Mouse (Mus musculus) splenic B cell, adult 2 months (primary cell): Measurements from ENCODE around the gene Amigo2.

Source experiments
- DNase-seq: peaks from one replicate; pipeline ENCODE4 v3.0.0-alpha.2; 2011; ENCODE audit warnings: low read depth, low spot score
- H3K27me3 ChIP-seq: 2 replicates; pipeline ENCODE4 v1.6.1; 2012; ENCODE audit warnings: mild to moderate bottlenecking, low read length, moderate library complexity, mixed read lengths; ENCODE audit not compliant: control insufficient read depth, poor library complexity, insufficient read depth, severe bottlenecking
- H3K36me3 ChIP-seq: 2 replicates; pipeline ENCODE4 v1.6.1; 2012; ENCODE audit warnings: mild to moderate bottlenecking, low read length, moderate library complexity, mixed read lengths; ENCODE audit not compliant: control insufficient read depth, poor library complexity, insufficient read depth, severe bottlenecking

Gene Amigo2

GRCm38 (mm10) chr15:97246911-97247790, at the start of gene Amigo2, which contains the start of gene Pced1b:
Gene Amigo2 (minus strand): TSS chr15:97247287.
Gene Pced1b (plus strand): TSS chr15:97247107.
- Histone ChIP-seq H3K27me3 (no peaks in the 10 kb centered on the region), H3K36me3 (no peaks in the 10 kb centered on the region)
- peak; percentile 58 for DNase-seq

GRCm38 (mm10) chr15:97291291-97292050, 44.4 kb upstream of the Amigo2 start:
- Histone ChIP-seq H3K36me3 (0 out of 2 replicates have a peak, but pooled peaks cover 2% of the 10 kb centered on the region), H3K27me3 (no peaks in the 10 kb centered on the region; the same call in 1 of the 2 replicates)
- no peak for DNase-seq

- Histone ChIP-seq H3K36me3 (0 out of 2 replicates have a peak, but pooled peaks cover 2% of the 10 kb centered on the region), H3K27me3 (no peaks in the 10 kb centered on the region; the same call in 1 of the 2 replicates)
- DNase-seq, result no peak
Observed at GRCm38 (mm10) chr15:97290351-97290750, 43.3 kb upstream of the Amigo2 start.

GRCm38 (mm10) chr15:97289176-97289575, 42.1 kb upstream of the Amigo2 start:
- DNase-seq, result no peak
- Histone ChIP-seq H3K36me3 (0 out of 2 replicates have a peak, but pooled peaks cover 2% of the 10 kb centered on the region), H3K27me3 (no peaks in the 10 kb centered on the region; the same call in 1 of the 2 replicates)

GRCm38 (mm10) chr15:97288690-97289089, 41.6 kb upstream of the Amigo2 start:
- H3K36me3 ChIP-seq, result 0 out of 2 replicates have a peak, but pooled peaks cover 2% of the 10 kb centered on the region
- no peaks in the 10 kb centered on the region; the same call in 1 of the 2 replicates for H3K27me3 ChIP-seq
- DNase-seq, result no peak

- peak; percentile 54 for DNase-seq
- 0 out of 2 replicates have a peak, but pooled peaks cover 2% of the 10 kb centered on the region for H3K36me3 ChIP-seq
- no peaks in the 10 kb centered on the region; the same call in 1 of the 2 replicates for H3K27me3 ChIP-seq
Observed at GRCm38 (mm10) chr15:97287436-97288143, 40.5 kb upstream of the Amigo2 start.

- DNase-seq, result no peak
- 0 out of 2 replicates have a peak, but pooled peaks cover 1% of the 10 kb centered on the region for H3K36me3 ChIP-seq
Observed at GRCm38 (mm10) chr15:97286731-97287130, 39.6 kb upstream of the Amigo2 start.

GRCm38 (mm10) chr15:97285665-97286212, 38.7 kb upstream of the Amigo2 start:
- Histone ChIP-seq H3K36me3 (no peaks in the 10 kb centered on the region), H3K27me3 (no peaks in the 10 kb centered on the region; the same call in 1 of the 2 replicates)
- DNase-seq, result no peak

More at GRCm38 (mm10) chr15:97286731-97287130, 39.6 kb upstream of the Amigo2 start:
- no peaks in the 10 kb centered on the region; the same call in 1 of the 2 replicates for H3K27me3 ChIP-seq

GRCm38 (mm10) chr15:97284201-97284600, 37.1 kb upstream of the Amigo2 start:
- no peaks in the 10 kb centered on the region; the same call in 1 of the 2 replicates for H3K27me3 ChIP-seq
- DNase-seq, result no peak
- no peaks in the 10 kb centered on the region for H3K36me3 ChIP-seq

GRCm38 (mm10) chr15:97282572-97282881, 35.4 kb upstream of the Amigo2 start:
- DNase-seq, result no peak
- H3K36me3 ChIP-seq, result 0 out of 2 replicates have a peak, but pooled peaks cover 2% of the 10 kb centered on the region
- no peaks in the 10 kb centered on the region for H3K27me3 ChIP-seq

GRCm38 (mm10) chr15:97281712-97282571, 34.9 kb upstream of the Amigo2 start:
- DNase-seq, result no peak
- no peaks in the 10 kb centered on the region for H3K27me3 ChIP-seq
- H3K36me3 ChIP-seq, result 0 out of 2 replicates have a peak, but pooled peaks cover 2% of the 10 kb centered on the region

GRCm38 (mm10) chr15:97280776-97281175, 33.7 kb upstream of the Amigo2 start:
- Histone ChIP-seq H3K27me3 (no peaks in the 10 kb centered on the region), H3K36me3 (0 out of 2 replicates have a peak, but pooled peaks cover 2% of the 10 kb centered on the region)
- no peak for DNase-seq

- no peak for DNase-seq
- Histone ChIP-seq H3K36me3 (0 out of 2 replicates have a peak, but pooled peaks cover 2% of the 10 kb centered on the region), H3K27me3 (no peaks in the 10 kb centered on the region)
Observed at GRCm38 (mm10) chr15:97280131-97280530, 33.0 kb upstream of the Amigo2 start.
